Comparison of ENCODE assay signal across 33 mouse cellular contexts in the genomic region with DNA sequence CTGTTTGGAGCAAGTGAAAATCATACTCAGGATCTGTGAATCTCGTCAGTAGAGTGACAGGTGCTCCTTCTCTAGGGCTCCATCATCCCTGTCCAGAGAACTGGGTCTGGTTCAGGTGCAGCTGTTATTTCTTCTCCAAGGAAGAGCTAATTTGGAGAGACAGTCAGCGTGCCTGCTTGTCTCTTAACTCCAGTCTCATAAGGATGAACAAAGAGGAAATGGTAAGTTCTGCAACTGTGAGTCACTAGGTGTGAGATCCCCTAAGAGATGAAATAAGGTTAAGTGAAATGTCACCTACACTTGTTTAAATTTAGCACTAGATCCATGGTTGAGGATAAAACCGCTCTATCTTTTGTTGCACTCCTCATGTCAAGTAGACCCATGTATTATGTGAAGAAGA. TPM values are rescaled to one million over a fixed set of nuclear protein-coding genes. Genes with fewer than 3 reads are reported as not detected.
A peak's percentile ranks its signal among the peaks of the same experiment; 100 is the strongest.
DNase-seq lines count a peak whose midpoint lies in the region; ATAC-seq and TF ChIP-seq lines count a peak whose summit lies in the region.
"Had no signal": no experiment of that assay in that cellular context is flagged by ENCODE, and none has a peak within 500 bp of the region (broad histone marks: within the 10 kb centered on the region; RNA-seq: fewer than 3 reads in every experiment).

No protein-coding gene starts in this region.

- no peak for TF ChIP-seq CTCF in gastrocnemius, adult 2 months (IDR thresholded peaks at IDR 0.05)

- WGBS in midbrain, embryonic 16.5 days = 78% methylated on average over 3 of the region's 3 CpGs

- H3K27ac ChIP-seq in gastrocnemius, adult 2 months = no peak overlapping the region
- H3K27ac ChIP-seq in midbrain, embryonic 16.5 days (ENCODE audit: low read length) = no peak overlapping the region
- H3K27ac ChIP-seq: forebrain, embryonic 10.5 days; forebrain, embryonic 13.5 days; heart, adult 2 months; heart, embryonic 10.5 days; heart, embryonic 13.5 days; hindbrain, embryonic 14.5 days; hindbrain, postnatal 0 days had no signal

- no peaks in the 10 kb centered on the region for H3K4me1 ChIP-seq in midbrain, embryonic 16.5 days (ENCODE audit: control insufficient read depth, insufficient read depth, low read length)
- H3K4me1 ChIP-seq: forebrain, embryonic 10.5 days; forebrain, embryonic 13.5 days; heart, embryonic 10.5 days; heart, embryonic 13.5 days had no signal

- peak; percentile 69 for ATAC-seq in megakaryocyte, adult 5-6 weeks (ENCODE audit: poor library complexity, severe bottlenecking)
- ATAC-seq in midbrain, embryonic 16.5 days = no peak
- ATAC-seq: activated CD4-positive, CD25-positive, alpha-beta regulatory T cell, adult 4 months; forebrain, embryonic 13.5 days; forebrain, embryonic 16.5 days; hindbrain, postnatal 0 days; inflammation-experienced regulatory T-cells, adult 6 months had no signal

- H3K27me3 ChIP-seq in splenic B cell, adult 2 months (ENCODE audit: control insufficient read depth, insufficient read depth, low read length, poor library complexity, severe bottlenecking) = no peaks in the 10 kb centered on the region
- H3K27me3 ChIP-seq in midbrain, embryonic 16.5 days (ENCODE audit: control insufficient read depth, insufficient read depth, low read depth, low read length) = no peaks in the 10 kb centered on the region
- H3K27me3 ChIP-seq: forebrain, embryonic 13.5 days; heart, embryonic 13.5 days had no signal

- DNase-seq in 416B (ENCODE audit: low read depth) (peak; percentile 23), adipocyte (ENCODE audit: low spot score) (no peak)
- DNase-seq in brain, adult 2 months (ENCODE audit: low read depth, low spot score) = peak; percentile 6
- DNase-seq in splenic B cell, adult 2 months (ENCODE audit: low read depth, low spot score) = peak; percentile 26
- DNase-seq in gastrocnemius, adult 2 months = no peak
- DNase-seq: adrenal gland, postnatal 10 days; cerebellum, adult 11-12 months; cerebellum, adult 8-10 months; cerebellum, postnatal 10 days; cerebellum, postnatal 36 days; gastrocnemius, postnatal 25 days; heart, adult 2 months; heart, postnatal 14 days; heart, postnatal 4 days had no signal

- H3K9ac ChIP-seq in midbrain, embryonic 16.5 days (ENCODE audit: low read depth, low read length) = no peak overlapping the region
- H3K9ac ChIP-seq: forebrain, embryonic 13.5 days; heart, embryonic 13.5 days; hindbrain, embryonic 14.5 days had no signal

- H3K4me2 ChIP-seq in midbrain, embryonic 16.5 days (ENCODE audit: low read length) = no peak overlapping the region
- H3K4me2 ChIP-seq: forebrain, embryonic 13.5 days; heart, embryonic 13.5 days; hindbrain, embryonic 14.5 days had no signal

- intact Hi-C loops in gastrocnemius, adult 2 months (cut with DNase I) = no loop called here

- no peaks in the 10 kb centered on the region for H3K36me3 ChIP-seq in splenic B cell, adult 2 months (ENCODE audit: control insufficient read depth, insufficient read depth, low read length, poor library complexity, severe bottlenecking)
- no peaks in the 10 kb centered on the region for H3K36me3 ChIP-seq in midbrain, embryonic 16.5 days (ENCODE audit: control insufficient read depth, insufficient read depth, low read length)
- H3K36me3 ChIP-seq: forebrain, embryonic 10.5 days; heart, embryonic 10.5 days; heart, embryonic 13.5 days had no signal

- H3K9me3 ChIP-seq in midbrain, embryonic 16.5 days (replicated peaks; ENCODE audit: control insufficient read depth, low read length, poor library complexity, severe bottlenecking) = no peaks in the 10 kb centered on the region
- H3K9me3 ChIP-seq: forebrain, embryonic 10.5 days; forebrain, embryonic 13.5 days; heart, embryonic 10.5 days; heart, embryonic 13.5 days had no signal

- H3K4me3 ChIP-seq in gastrocnemius, adult 2 months = no peak overlapping the region
- no peak overlapping the region for H3K4me3 ChIP-seq in midbrain, embryonic 16.5 days (ENCODE audit: low read depth, low read length)
- H3K4me3 ChIP-seq: forebrain, embryonic 10.5 days; forebrain, embryonic 13.5 days; heart, adult 2 months; heart, embryonic 10.5 days; heart, embryonic 13.5 days had no signal

RNA-seq across cellular contexts. Expression of a gene that starts 5.3 kb away (rescaled TPM):
- 3.9 and 7.2 TPM in 2 replicates for total RNA-seq in megakaryocyte, adult 5-6 weeks (2015)
- total RNA-seq in megakaryocyte, adult 5-6 weeks (2017) = 4.1 and 8.3 TPM in 2 replicates
- total RNA-seq in gastrocnemius, adult 2 months (2021) = not detected
- polyA plus RNA-seq in midbrain, embryonic 16.5 days (2015; fragmentation: Nextera tagmentation; extraction: Ambion mirVana) = not detected in 2 replicates
- total RNA-seq: adrenal gland, postnatal 10 days; adrenal gland, postnatal 4 days; ES-E14; gastrocnemius, adult 8-10 months; gastrocnemius, postnatal 25 days; heart, postnatal 14 days; heart, postnatal 4 days; hindbrain, postnatal 0 days had no signal
- polyA plus RNA-seq: activated CD4-positive, CD25-positive, alpha-beta regulatory T cell, adult 4 months; embryonic facial prominence, embryonic 11.5 days; embryonic facial prominence, embryonic 14.5 days; forebrain, embryonic 10.5 days; forebrain, embryonic 13.5 days; forebrain, embryonic 16.5 days; heart, embryonic 10.5 days; heart, embryonic 13.5 days; heart, embryonic 16.5 days; hindbrain, embryonic 14.5 days had no signal

RNA-seq across cellular contexts. Expression of a gene that starts 8.6 kb away (rescaled TPM):
- total RNA-seq in megakaryocyte, adult 5-6 weeks (2015) = 20.4 and 41.6 TPM in 2 replicates
- 14.1 and 18.1 TPM in 2 replicates for total RNA-seq in megakaryocyte, adult 5-6 weeks (2017)
- total RNA-seq in gastrocnemius, adult 2 months (2021) = not detected
- not detected in 2 replicates for polyA plus RNA-seq in midbrain, embryonic 16.5 days (2015; fragmentation: Nextera tagmentation; extraction: Ambion mirVana)
- total RNA-seq: ES-E14; gastrocnemius, adult 8-10 months; gastrocnemius, postnatal 25 days; heart, postnatal 14 days; heart, postnatal 4 days; hindbrain, postnatal 0 days had no signal
- polyA plus RNA-seq: embryonic facial prominence, embryonic 11.5 days; forebrain, embryonic 10.5 days; forebrain, embryonic 13.5 days; forebrain, embryonic 16.5 days; heart, embryonic 10.5 days; heart, embryonic 13.5 days; hindbrain, embryonic 11.5 days; hindbrain, embryonic 14.5 days; hindbrain, postnatal 0 days had no signal

RNA-seq across cellular contexts. Expression of a gene that starts 40.6 kb away (rescaled TPM):
- 22.0 and 28.7 TPM in 2 replicates for total RNA-seq in megakaryocyte, adult 5-6 weeks (2015)
- 19.9 and 34.0 TPM in 2 replicates for total RNA-seq in megakaryocyte, adult 5-6 weeks (2017)
- total RNA-seq in gastrocnemius, adult 2 months (2021) = not detected
- 0.19 and 0.24 TPM in 2 replicates for polyA plus RNA-seq in midbrain, embryonic 16.5 days (2015; fragmentation: Nextera tagmentation; extraction: Ambion mirVana)
- total RNA-seq: ES-E14; gastrocnemius, adult 8-10 months; gastrocnemius, postnatal 25 days; heart, adult 2 months; heart, postnatal 14 days; hindbrain, postnatal 0 days had no signal
- polyA plus RNA-seq: brain, embryonic 14.5 days; embryonic facial prominence, embryonic 11.5 days; heart, embryonic 13.5 days had no signal

RNA-seq across cellular contexts. Expression of a gene that starts 50.1 kb away (rescaled TPM):
- total RNA-seq in megakaryocyte, adult 5-6 weeks (2015) = 5.6 and 7.4 TPM in 2 replicates
- 17.6 and 20.7 TPM in 2 replicates for total RNA-seq in megakaryocyte, adult 5-6 weeks (2017)
- 10 to 100 TPM; 64.0 to 81.6 TPM for total RNA-seq in gastrocnemius, adult 2 months (2021)
- polyA plus RNA-seq in midbrain, embryonic 16.5 days (2015; fragmentation: Nextera tagmentation; extraction: Ambion mirVana) = 226 and 237 TPM in 2 replicates

Comparison
In these comparisons a context has a peak if more than half of its experiments do, and no peak if none do; other contexts are left out.
1. DNase-seq: peak in 416B (single experiment), brain, adult 2 months (single experiment) and splenic B cell, adult 2 months (single experiment); none in gastrocnemius, adult 2 months (single experiment) and adipocyte (single experiment).
2. RNA of a gene that starts 5.3 kb away (total RNA-seq): 3.9 to 8.3 TPM in megakaryocyte, adult 5-6 weeks; not detected in gastrocnemius, adult 2 months; every median in the first group is over 4 times any median in the second.
3. RNA of a gene that starts 8.6 kb away (total RNA-seq): 14.1 to 41.6 TPM in megakaryocyte, adult 5-6 weeks; not detected in gastrocnemius, adult 2 months; every median in the first group is over 10 times any median in the second.
4. RNA of a gene that starts 40.6 kb away (total RNA-seq): 19.9 to 34.0 TPM in megakaryocyte, adult 5-6 weeks; not detected in gastrocnemius, adult 2 months; every median in the first group is over 10 times any median in the second.